Mouse (Mus musculus): ENCODE measurements around the gene Arhgap28.

DNA sequence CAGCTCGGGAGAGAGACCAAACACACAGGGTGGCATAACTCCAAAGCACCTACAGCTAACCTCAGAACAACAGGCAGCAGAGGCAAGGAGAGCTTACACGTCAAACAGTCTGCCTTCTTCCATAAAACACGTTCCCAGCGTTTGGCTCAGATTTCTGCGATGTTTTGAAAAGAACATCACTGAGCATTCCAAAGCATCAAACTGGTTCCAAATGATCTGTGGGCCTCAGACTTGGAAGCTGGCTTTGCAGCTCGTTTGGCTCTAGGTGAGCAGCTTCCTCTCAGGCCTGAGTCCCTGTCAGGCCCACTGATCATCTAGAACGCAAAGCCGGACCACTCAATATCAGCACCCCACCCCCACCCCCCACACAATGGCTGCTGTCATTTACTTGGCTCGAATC lies 137.9 kb downstream of the Arhgap28 start:
- TF ChIP-seq CTCF (IDR thresholded peaks at IDR 0.05; ENCODE audit: low read depth), result no peak
- TF ChIP-seq EP300 (optimal IDR thresholded peaks at IDR 0.05), result no peak
